Mouse (Mus musculus): ENCODE measurements around the gene Gm826.

The Gm826 gene

GRCm38 (mm10) chr2:160334111-160334661 lies at the start of gene Gm826:
Gm826 (minus strand) TSS chr2:160334162.
- no peak for DNase-seq (ENCODE audit: low spot score)

- DNase-seq (ENCODE audit: low spot score) = no peak
Measured at GRCm38 (mm10) chr2:160383418-160383817, 49.5 kb upstream of the Gm826 start.

- DNase-seq (ENCODE audit: low spot score) = peak; percentile 23
Measured at GRCm38 (mm10) chr2:160378271-160378670, 44.3 kb upstream of the Gm826 start.

DNA sequence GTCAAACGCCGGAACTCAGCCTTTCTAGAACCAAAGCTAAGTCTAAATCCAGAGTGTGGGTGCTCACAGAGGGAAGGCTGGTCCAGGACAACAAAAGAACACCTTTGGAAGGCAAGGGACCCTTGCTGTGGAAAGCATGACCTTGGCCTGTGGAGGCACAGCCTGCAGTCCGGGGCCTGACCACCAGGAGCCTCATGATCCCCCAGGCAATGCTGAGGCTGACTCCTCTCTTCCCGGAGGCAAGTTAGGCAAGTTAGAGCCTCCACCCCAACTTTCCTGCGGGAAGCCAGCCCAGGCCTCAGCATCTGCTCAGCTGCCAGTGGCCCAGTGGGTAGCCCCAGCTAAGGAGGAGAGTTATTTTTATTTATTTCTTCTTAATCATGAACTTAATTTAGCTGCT lies 42.3 kb upstream of the Gm826 start:
- DNase-seq (ENCODE audit: low spot score) = no peak

- DNase-seq (ENCODE audit: low spot score) = no peak
Measured at GRCm38 (mm10) chr2:160369653-160370420, 35.9 kb upstream of the Gm826 start.

DNA sequence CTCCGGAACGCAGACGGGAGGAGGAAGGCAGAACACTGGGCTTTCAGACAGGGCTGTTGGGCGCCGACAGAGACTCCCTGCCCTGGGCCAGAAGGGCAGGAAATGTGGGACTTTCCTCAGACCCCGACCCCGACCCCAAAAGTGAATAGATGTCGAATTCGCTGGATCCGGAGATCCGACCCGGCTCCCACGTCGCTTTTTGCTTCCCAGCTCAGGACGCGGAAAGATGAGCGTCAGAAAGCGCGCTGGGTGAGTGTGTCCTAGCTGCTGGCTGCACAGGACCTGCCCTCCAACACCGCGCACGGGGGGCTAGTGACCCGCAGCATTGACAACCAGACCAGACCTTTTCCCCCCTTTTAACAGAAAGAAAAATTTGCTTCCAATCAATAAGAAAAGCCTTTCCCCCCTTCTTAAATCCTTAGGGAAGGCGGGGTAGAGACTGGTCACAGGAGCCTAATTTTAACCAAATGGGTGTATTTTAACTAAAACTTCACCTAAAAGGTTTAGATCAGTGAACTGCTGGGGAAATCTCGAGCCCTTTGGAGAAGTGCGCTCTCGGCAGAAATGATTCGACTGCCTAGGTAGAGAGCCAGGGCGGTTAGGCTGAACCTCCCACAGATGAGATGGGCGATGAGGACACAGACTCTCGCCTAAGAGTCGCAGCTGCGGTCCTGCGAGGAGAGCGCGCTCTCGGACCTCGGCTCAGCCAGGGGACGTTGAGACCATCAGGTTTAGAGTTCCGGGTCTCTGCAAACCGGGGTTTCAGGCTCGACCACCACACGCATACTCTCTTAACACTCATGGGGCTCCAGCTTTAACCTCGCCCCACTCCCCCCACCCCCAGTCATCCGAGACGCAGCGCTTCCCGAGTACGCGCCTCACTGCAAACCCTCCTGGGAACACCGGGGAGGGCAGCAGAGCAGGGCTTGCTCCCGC lies 34.7 kb upstream of the Gm826 start:
- DNase-seq (ENCODE audit: low spot score) = no peak

- peak; percentile 25 for DNase-seq (ENCODE audit: low spot score)
Measured at GRCm38 (mm10) chr2:160367448-160368208, 33.7 kb upstream of the Gm826 start.

DNA sequence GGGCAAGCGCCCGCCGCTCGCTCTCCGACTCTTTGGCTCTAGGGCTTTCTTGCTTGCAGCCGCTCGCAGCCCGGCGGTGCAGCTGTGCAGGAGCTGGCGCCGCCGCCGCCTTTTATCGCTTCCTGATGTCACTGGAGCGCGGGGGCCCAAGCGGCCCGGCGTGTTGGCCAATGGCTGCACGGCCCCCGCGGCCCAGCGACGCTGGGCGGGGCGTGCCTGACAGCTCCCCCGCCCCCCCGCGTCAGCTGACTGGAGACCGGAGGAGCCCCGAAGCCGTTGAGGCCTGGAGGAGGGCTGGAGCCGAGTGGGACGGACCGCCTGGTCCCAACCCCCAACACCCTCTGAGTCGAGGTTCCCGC lies 33.0 kb upstream of the Gm826 start, which contains the start of gene Mafb:
Gene Mafb, minus strand, starts transcription at position 86 of the 359 bp plus-strand sequence.
- DNase-seq (ENCODE audit: low spot score) = peak; percentile 16

DNA sequence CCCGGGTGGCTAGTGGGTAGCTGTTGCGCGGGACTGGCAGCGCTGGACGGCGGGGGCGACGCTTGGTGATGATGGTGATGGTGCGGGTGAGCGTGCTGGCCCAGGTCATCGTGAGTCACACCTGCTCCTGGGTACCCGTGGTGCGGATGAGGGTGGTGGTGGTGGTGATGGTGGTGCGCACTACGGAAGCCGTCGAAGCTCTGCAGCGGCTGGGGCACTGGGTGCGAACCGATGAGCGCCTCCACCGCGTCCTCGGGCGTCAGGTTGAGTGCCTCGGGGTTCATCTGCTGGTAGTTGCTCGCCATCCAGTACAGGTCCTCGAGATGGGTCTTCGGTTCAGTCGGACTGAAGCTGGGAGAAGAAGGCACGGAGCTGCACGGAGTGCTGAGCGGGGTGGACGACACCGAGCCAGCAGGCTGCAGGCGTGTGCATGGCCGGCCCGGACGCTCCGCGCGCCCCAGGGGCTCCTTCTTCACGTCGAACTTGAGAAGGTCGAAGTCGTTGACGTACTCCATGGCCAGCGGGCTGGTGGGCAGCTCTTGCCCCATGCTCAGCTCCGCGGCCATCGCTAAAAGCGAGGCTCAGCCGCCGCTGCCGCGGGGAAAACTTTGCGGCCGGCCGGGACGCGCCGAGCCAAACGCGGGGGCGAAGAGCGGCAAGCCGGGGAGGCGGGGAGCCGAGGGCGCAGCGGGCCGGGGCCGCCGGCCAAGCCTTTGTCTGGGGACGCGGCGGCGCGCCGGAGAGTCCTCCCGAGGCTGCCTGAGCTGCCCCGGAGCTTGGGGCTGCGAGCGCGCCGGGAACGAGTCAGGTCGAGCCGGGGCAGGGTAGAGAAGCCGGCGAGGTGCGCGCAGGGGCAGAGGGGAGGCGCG lies 32.4 kb upstream of the Gm826 start:
- no peak for DNase-seq (ENCODE audit: low spot score)

GRCm38 (mm10) chr2:160365107-160365911 lies 31.3 kb upstream of the Gm826 start:
- DNase-seq (ENCODE audit: low spot score) = no peak

DNA sequence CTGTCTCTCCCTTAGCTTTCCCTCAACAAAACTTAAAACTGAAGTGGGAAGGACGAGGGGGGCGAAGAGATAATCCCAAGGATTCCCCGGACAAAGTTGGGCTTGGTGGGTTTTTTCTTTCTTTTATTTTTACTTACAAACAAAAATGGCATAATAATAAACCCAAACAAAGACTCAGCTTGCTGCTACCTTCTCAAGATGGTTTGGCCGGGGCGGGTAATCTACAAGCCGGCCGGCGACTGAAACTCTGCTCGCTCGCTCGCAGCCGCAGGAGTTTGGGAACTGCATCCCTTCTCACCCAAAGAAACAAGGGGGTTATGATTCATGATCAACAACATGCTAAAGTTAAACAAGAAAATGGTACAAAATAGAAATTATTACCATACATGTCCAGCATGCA lies 30.7 kb upstream of the Gm826 start:
- no peak for DNase-seq (ENCODE audit: low spot score)

GRCm38 (mm10) chr2:160364128-160364650 lies 30.2 kb upstream of the Gm826 start:
- no peak for DNase-seq (ENCODE audit: low spot score)

DNA sequence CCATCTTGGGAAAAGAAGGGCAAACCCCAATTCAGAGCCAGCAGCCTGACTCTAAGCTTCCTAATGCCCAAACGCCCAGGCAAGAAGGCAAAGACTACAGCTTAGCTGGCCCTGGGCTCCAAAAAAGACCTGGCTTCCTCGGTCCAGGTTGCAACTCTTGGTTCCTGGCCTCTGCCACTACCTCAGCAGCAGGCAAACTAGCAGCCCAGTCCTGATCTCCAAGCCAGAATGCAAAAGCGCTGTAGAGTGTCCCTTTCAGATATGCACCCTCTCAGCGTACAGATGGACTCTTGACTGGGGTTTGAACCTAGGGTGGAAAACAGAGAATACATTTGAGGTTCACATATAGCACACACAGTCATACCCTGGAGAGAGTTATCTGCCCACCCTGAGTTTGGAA lies 29.2 kb upstream of the Gm826 start:
- DNase-seq (ENCODE audit: low spot score) = no peak

DNA sequence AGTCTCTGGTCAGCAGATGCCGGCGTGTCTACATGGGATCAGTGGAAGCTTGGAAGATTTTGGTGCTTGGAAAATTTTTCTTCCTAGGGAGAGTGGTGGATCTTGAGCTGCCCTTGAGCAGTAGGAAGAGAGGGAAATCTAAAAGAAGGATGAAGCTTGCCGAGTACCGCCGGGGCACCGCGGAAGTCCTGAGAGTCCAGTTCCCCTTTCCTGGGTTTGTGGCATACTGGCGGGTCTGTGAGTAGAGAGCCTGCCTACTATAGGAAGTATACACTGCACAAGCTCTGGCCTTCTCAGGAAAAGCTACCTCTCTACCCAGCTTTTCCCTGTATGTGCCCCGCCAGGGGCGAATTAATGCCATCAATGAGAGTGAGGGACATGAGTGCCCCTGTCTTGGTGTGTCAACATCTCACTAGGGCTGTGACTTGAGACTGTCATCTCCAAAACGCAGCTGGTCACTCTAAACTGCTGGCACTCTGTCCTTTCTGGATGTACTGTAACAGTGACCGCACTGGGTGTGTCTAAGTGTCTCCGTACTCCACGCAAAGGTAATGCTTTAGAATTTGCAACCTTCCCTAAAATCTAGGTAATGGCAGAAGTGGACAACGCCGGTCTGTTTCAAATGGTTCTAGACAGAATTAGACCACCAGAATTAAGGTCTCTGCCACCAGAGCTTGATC lies 27.6 kb upstream of the Gm826 start:
- no peak for DNase-seq (ENCODE audit: low spot score)

DNA sequence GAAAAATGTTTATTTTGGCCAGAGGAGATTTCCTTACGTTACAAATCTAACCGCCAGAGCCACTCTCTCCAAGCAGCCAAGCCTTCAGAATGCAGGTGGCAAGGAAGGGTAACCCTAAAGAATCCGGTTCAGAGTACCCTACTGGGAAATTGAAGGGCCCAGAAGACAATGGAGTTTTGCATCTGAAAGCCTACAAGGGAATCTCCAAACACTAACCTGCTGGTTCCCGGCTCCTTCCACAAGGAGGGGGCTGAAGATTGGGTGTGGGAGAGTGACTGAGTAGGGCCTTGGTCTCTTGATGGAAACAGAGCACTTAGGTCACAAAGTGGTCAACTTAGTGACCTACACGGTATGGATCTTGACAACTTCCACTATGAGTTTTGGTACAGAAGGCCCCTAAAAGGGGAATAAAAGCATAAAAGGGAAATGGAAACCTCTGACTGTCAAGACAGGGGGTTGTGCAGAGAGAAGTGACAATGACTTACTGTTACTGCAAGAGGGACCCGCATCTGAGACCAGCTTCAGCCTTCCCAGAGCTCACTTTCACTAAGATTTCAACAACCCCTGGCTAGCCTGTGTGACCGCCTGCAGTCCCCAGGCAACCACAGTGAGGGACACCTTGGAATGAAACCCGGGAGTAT lies 26.4 kb upstream of the Gm826 start:
- DNase-seq (ENCODE audit: low spot score) = no peak

- no peak for DNase-seq (ENCODE audit: low spot score)
Measured at GRCm38 (mm10) chr2:160358896-160359295, 24.9 kb upstream of the Gm826 start.

GRCm38 (mm10) chr2:160357442-160357841 lies 23.5 kb upstream of the Gm826 start:
- DNase-seq (ENCODE audit: low spot score) = no peak

DNA sequence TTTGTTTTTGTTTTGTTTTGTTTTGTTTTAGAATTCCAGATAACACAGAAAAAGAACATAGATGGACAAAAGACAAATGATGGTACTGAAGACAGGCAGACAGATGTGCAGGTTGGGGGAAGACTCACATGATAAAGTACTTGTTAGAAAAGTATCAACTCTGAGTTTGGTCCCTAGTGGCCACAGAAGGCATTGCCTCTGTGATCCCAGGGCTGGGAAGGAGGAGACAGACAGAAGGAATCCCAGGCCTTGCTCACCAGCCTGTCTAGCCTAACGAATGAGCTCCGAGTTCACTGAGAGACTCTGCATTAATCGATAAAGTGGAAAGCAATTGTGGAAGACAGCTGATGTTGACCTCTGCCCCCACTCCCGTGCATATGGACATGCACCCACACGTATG lies 22.2 kb upstream of the Gm826 start:
- DNase-seq (ENCODE audit: low spot score) = no peak

- no peak for DNase-seq (ENCODE audit: low spot score)
Measured at GRCm38 (mm10) chr2:160354319-160354718, 20.4 kb upstream of the Gm826 start.
